Mouse (Mus musculus): ENCODE measurements around the gene Pabpn1l. TPM values are rescaled to one million over a fixed set of nuclear protein-coding genes. Genes with fewer than 3 reads are reported as not detected.

Gene Pabpn1l
- polyA plus RNA-seq, 1 experiment from 2014 or later: not detected

DNA sequence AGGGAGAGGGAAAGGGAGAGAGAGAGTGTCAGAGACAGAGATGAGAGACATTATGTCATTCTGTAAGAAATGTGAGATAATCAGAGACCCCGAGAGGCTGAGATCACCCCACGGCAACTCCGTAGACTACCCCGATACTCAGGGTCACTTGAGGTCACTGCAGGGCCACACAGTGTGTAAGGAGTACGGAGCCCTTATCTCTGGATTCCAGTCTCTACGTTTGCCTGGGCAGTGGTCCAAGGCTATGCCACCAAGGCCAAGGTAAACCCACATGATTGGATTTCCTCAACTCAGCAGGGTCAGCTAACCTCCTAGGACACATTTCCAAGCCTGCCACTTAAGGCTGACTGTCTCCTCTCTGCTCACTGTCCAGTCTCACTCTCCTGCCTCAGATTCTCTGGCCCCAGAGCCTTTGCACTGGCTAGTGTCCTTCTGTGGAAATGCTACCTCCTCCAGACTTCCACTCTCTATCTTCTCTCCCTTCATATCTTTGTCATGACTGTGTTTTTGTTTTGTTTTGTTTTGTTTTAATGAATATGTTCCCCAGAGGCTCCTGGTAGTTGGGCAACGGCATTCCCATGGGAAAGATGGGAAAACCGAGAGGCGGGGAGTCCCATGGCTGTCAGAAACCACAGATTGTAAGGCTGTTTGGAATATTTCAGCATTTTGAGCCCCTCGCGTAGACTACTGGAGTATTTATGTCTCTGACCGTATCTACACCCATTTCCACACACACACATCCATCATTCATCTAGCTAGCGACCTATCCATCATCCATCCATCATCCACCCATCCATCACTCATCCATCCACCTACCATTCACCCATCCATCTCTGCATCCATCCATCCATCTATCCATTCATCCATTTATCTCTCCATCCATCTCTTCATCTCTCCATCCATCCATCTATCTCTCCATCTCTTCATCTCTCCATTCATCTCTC, 33.8 kb upstream of the Pabpn1l start:
- Histone ChIP-seq H3K4me1 (ENCODE audit: control insufficient read depth, insufficient read depth, low read length) (peaks cover 47% of the 10 kb centered on the region), H3K27ac (ENCODE audit: low read length) (no peak overlapping the region; the same call in 1 of the 2 replicates), H3K36me3 (ENCODE audit: control insufficient read depth, insufficient read depth, low read length) (peaks cover 2% of the 10 kb centered on the region; the same call in 1 of the 2 replicates), H3K27me3 (ENCODE audit: control insufficient read depth, insufficient read depth, low read length) (no peaks in the 10 kb centered on the region), H3K9ac (replicated peaks; ENCODE audit: low read depth, low read length) (no peak overlapping the region), H3K4me3 (ENCODE audit: low read depth, low read length) (no peak overlapping the region), H3K4me2 (replicated peaks; ENCODE audit: low read depth, low read length) (no peak overlapping the region), H3K9me3 (ENCODE audit: control insufficient read depth, low read depth, low read length) (no peaks in the 10 kb centered on the region)
- WGBS: 72% methylated on average over 13 of the region's 13 CpGs
- ATAC-seq (ENCODE audit: insufficient number of reproducible peaks, insufficient read depth, low FRiP score, low read depth): no peak

DNA sequence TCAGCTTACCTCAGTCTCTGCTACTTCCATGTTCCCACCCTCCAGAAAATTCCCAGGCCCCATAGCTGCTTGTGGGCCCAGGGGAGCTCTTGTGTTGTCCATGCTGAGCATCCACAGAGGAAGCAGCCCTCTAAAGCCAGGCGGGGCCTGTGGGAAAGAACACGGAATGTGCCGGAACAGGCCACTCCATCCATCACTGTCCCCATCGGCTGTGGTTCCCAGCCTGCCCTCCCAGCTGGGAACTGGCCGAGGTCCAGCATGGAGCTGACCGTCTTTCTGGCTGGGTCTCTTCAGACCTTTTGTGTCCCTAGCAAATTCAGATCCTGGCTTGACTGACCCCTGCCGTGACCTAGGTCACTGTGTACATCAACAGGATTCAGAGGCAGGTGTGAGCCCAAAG, 32.2 kb upstream of the Pabpn1l start:
- no peak for ATAC-seq (ENCODE audit: insufficient number of reproducible peaks, insufficient read depth, low FRiP score, low read depth)
- H3K36me3 ChIP-seq (ENCODE audit: control insufficient read depth, insufficient read depth, low read length): peaks cover 2% of the 10 kb centered on the region; the same call in 1 of the 2 replicates
- H3K9me3 ChIP-seq (ENCODE audit: control insufficient read depth, low read depth, low read length): no peaks in the 10 kb centered on the region
- peaks cover 40% of the 10 kb centered on the region for H3K4me1 ChIP-seq (ENCODE audit: control insufficient read depth, insufficient read depth, low read length)
- no peak overlapping the region for H3K4me3 ChIP-seq (ENCODE audit: low read depth, low read length)
- H3K27ac ChIP-seq (ENCODE audit: low read length): peak overlapping the region; percentile 39; the same call in 1 of the 2 replicates
- no peaks in the 10 kb centered on the region for H3K27me3 ChIP-seq (ENCODE audit: control insufficient read depth, insufficient read depth, low read length)
- H3K9ac ChIP-seq (replicated peaks; ENCODE audit: low read depth, low read length): no peak overlapping the region
- no peak overlapping the region for H3K4me2 ChIP-seq (replicated peaks; ENCODE audit: low read depth, low read length)
- 13% methylated on average over 7 of the region's 7 CpGs for WGBS

DNA sequence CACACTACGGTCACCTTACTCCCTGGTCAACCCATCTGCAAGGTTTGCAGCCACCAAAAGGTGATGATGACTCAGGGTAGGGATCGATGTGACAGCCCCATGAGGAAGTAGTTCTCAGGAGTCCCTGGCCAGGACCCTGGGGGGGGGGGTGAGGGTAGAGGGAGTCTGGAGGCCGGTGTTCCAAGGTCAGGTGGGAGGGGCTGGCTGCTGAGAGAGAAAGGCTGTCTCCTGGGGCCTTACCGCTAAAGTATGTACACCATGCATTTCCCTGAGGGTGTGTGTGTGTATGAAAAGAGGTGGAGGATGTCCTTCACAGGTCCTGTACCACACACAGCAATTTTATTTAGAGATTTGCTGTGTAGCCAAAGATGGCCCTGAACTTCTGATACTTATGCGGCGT, 30.1 kb upstream of the Pabpn1l start:
- Histone ChIP-seq H3K9me3 (ENCODE audit: control insufficient read depth, low read depth, low read length) (no peaks in the 10 kb centered on the region), H3K27me3 (ENCODE audit: control insufficient read depth, insufficient read depth, low read length) (no peaks in the 10 kb centered on the region), H3K4me1 (ENCODE audit: control insufficient read depth, insufficient read depth, low read length) (peaks cover 30% of the 10 kb centered on the region), H3K9ac (replicated peaks; ENCODE audit: low read depth, low read length) (no peak overlapping the region), H3K4me2 (replicated peaks; ENCODE audit: low read depth, low read length) (no peak overlapping the region), H3K4me3 (ENCODE audit: low read depth, low read length) (no peak overlapping the region), H3K36me3 (ENCODE audit: control insufficient read depth, insufficient read depth, low read length) (peaks cover 2% of the 10 kb centered on the region; the same call in 1 of the 2 replicates), H3K27ac (ENCODE audit: low read length) (no peak overlapping the region)
- 53% methylated on average over 6 of the region's 6 CpGs for WGBS
- no peak for ATAC-seq (ENCODE audit: insufficient number of reproducible peaks, insufficient read depth, low FRiP score, low read depth)

DNA sequence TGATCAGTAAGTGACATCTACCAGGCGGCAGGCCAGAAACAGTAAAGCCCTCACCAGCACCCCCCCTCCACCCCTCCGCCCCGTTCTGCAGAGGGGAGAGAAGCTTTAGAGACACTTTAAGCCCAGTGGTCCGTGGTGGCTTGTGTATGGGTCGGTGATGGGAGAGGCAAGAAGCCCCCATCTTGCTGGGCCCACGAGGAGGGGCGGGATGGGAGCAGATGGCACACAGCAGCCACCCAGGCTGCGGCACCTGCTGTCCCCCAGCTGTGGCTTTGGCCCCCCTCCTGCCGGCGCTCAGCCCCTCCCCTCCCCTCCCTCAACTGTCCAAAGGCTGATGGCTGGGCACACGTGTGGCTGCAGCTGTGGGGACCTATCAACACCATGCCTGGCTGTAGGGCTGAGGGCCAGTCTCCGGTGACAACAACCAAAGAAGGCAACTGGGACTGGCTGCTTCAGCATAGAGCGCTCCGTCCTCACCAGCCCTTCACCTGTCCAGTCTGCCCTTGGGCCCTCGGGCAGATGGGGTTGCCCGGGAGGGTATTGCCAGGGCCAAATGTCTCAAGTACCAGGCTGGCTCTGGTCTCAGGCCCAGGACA, 28.9 kb upstream of the Pabpn1l start:
- 78% methylated on average over 16 of the region's 16 CpGs for WGBS
- H3K4me3 ChIP-seq (ENCODE audit: low read depth, low read length): no peak overlapping the region
- H3K27me3 ChIP-seq (ENCODE audit: control insufficient read depth, insufficient read depth, low read length): no peaks in the 10 kb centered on the region
- no peak overlapping the region for H3K9ac ChIP-seq (replicated peaks; ENCODE audit: low read depth, low read length)
- H3K27ac ChIP-seq (ENCODE audit: low read length): no peak overlapping the region
- no peak for ATAC-seq (ENCODE audit: insufficient number of reproducible peaks, insufficient read depth, low FRiP score, low read depth)
- H3K4me2 ChIP-seq (replicated peaks; ENCODE audit: low read depth, low read length): no peak overlapping the region
- peaks cover 2% of the 10 kb centered on the region; the same call in 1 of the 2 replicates for H3K36me3 ChIP-seq (ENCODE audit: control insufficient read depth, insufficient read depth, low read length)
- peaks cover 30% of the 10 kb centered on the region for H3K4me1 ChIP-seq (ENCODE audit: control insufficient read depth, insufficient read depth, low read length)
- H3K9me3 ChIP-seq (ENCODE audit: control insufficient read depth, low read depth, low read length): no peaks in the 10 kb centered on the region

DNA sequence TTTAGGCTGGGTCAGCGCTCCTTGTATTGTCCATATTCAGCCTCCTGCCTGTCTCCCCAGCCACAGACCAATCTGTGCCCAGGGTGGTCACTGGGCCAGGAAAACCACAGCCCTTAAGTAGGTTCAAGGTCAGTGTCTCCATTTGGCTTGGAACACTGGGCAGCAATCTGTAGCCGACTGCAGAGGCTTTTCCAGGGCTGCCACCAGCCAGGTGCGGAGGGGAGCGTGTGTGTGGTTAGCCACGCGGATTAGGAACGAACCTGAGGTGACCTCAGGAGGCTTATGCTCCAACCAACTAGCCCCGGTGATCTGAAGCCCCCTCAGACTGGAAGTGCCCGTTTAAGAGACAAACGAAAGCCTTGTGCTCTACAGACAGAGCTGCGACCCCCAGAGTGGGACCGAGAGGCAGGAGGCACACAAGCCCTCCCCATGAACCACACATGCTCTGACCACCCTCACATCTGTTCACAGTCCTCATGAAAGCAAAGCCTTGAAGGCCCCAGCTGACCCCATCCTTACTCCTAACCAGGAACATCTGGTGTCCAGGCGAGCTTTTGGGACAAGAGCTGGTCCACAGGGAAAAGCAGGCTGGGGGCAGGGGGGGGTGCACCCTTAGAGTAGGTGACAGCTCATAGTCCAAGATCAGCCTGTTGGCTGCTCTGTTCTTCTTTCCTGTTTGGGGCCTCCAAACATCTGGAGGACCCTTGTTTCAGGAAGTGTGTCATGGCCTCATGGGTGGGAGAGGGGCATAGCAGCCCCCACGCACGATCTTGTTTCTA, 25.8 kb upstream of the Pabpn1l start:
- Histone ChIP-seq H3K4me3 (ENCODE audit: low read depth, low read length) (no peak overlapping the region), H3K9ac (replicated peaks; ENCODE audit: low read depth, low read length) (no peak overlapping the region), H3K4me2 (replicated peaks; ENCODE audit: low read depth, low read length) (no peak overlapping the region), H3K36me3 (ENCODE audit: control insufficient read depth, insufficient read depth, low read length) (peaks cover 2% of the 10 kb centered on the region; the same call in 1 of the 2 replicates), H3K27me3 (ENCODE audit: control insufficient read depth, insufficient read depth, low read length) (no peaks in the 10 kb centered on the region), H3K4me1 (ENCODE audit: control insufficient read depth, insufficient read depth, low read length) (peaks cover 10% of the 10 kb centered on the region; the same call in 1 of the 2 replicates), H3K27ac (ENCODE audit: low read length) (no peak overlapping the region), H3K9me3 (ENCODE audit: control insufficient read depth, low read depth, low read length) (no peaks in the 10 kb centered on the region)
- WGBS: 55% methylated on average over 15 of the region's 15 CpGs
- ATAC-seq (ENCODE audit: insufficient number of reproducible peaks, insufficient read depth, low FRiP score, low read depth): no peak

DNA sequence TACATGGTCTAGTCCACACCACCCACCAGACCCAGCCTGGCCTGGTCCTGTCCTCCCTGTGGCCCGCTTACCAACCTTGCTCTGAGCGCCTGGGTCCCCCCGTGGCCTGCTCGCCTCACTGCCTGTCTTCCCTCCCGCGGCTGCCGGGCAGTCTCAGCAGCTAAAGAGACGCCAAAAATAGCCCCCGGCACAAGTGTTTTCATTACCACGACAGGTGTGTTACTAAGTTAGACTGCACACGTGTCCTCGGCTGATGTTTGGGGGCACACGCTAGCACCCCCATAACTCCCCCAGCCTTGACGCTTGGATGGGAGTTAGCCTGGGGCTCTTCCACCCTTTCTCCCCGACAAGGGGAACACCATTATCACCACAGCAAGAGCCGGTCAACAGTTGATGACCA, 23.8 kb upstream of the Pabpn1l start:
- Histone ChIP-seq H3K4me2 (replicated peaks; ENCODE audit: low read depth, low read length) (no peak overlapping the region), H3K4me1 (ENCODE audit: control insufficient read depth, insufficient read depth, low read length) (peaks cover 4% of the 10 kb centered on the region; the same call in 1 of the 2 replicates), H3K4me3 (ENCODE audit: low read depth, low read length) (no peak overlapping the region), H3K27ac (ENCODE audit: low read length) (no peak overlapping the region), H3K9ac (replicated peaks; ENCODE audit: low read depth, low read length) (no peak overlapping the region), H3K27me3 (ENCODE audit: control insufficient read depth, insufficient read depth, low read length) (no peaks in the 10 kb centered on the region), H3K9me3 (ENCODE audit: control insufficient read depth, low read depth, low read length) (no peaks in the 10 kb centered on the region), H3K36me3 (ENCODE audit: control insufficient read depth, insufficient read depth, low read length) (no peaks in the 10 kb centered on the region)
- no peak for ATAC-seq (ENCODE audit: insufficient number of reproducible peaks, insufficient read depth, low FRiP score, low read depth)
- 88% methylated on average over 16 of the region's 16 CpGs for WGBS

DNA sequence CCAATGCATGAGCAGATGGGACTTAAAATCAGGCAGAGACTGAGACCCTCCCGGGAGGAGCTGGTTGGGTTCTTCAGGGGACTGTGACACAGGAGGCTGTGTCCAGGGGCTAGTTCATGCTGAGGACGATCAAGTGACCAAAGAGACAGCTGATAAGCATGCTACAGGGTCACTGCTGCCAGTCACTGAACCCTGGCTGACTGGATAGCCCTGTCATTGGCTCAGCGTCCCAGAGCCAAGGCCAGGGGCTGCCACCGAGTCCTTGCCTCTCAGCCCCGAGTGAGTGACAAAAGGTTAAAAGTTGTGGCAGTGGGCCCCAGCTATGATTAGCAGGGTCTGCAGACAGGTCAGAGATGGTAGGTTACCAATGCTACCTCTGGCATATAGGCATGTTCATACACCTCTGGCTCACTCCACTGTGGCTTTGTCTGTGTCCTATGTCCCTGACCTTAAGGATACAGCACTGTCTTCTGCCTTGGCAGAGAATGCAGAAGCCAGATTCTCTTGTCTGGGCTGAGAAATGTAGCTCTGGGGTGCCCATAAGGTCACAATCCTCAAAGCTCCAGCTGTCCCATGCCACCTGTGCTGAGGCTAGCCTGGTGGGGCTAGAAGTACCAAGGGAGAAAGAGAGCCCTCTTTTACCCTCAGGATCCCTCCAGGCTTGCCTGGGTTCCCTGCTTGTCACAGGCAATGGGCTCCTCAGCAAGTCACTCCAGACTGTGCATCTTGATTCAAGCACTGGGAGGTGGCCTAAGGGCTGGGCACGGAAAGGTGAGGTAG, 21.8 kb upstream of the Pabpn1l start:
- Histone ChIP-seq H3K4me2 (replicated peaks; ENCODE audit: low read depth, low read length) (no peak overlapping the region), H3K4me3 (ENCODE audit: low read depth, low read length) (no peak overlapping the region), H3K27me3 (ENCODE audit: control insufficient read depth, insufficient read depth, low read length) (no peaks in the 10 kb centered on the region), H3K4me1 (ENCODE audit: control insufficient read depth, insufficient read depth, low read length) (peaks cover 21% of the 10 kb centered on the region), H3K9ac (replicated peaks; ENCODE audit: low read depth, low read length) (no peak overlapping the region), H3K9me3 (ENCODE audit: control insufficient read depth, low read depth, low read length) (no peaks in the 10 kb centered on the region), H3K36me3 (ENCODE audit: control insufficient read depth, insufficient read depth, low read length) (no peaks in the 10 kb centered on the region), H3K27ac (ENCODE audit: low read length) (no peak overlapping the region)
- ATAC-seq (ENCODE audit: insufficient number of reproducible peaks, insufficient read depth, low FRiP score, low read depth): no peak
- WGBS: 71% methylated on average over 6 of the region's 6 CpGs
